Mouse (Mus musculus) cortical plate, adult 2 months (tissue): ENCODE results near the gene Cck.

ENCODE experiments used
- CTCF ChIP-seq: fragments of 200-500 bp; IDR thresholded peaks from 2 replicates; pipeline ENCODE4 v1.5.1; 2011; ENCODE audit warnings: mild to moderate bottlenecking, control low read depth, low read length; ENCODE audit not compliant: insufficient read depth; ENCODE audit errors: extremely low read depth
- POLR2A ChIP-seq: fragments of 200-500 bp; IDR thresholded peaks from 2 replicates; pipeline ENCODE4 v1.6.1; 2011; ENCODE audit warnings: mild to moderate bottlenecking, low read length, control low read depth; ENCODE audit not compliant: insufficient read depth; ENCODE audit errors: extremely low read depth

GRCm38 (mm10) chr9:121467460-121467859 lies 28.0 kb downstream of the Cck start:
- no peak for TF ChIP-seq CTCF
- TF ChIP-seq POLR2A, result no peak
